Mouse (Mus musculus): ENCODE data around the gene Rgl1. TPM values are rescaled to one million over a fixed set of nuclear protein-coding genes. Genes with fewer than 3 reads are reported as not detected.
A peak's percentile ranks its signal among the peaks of the same experiment; 100 is the strongest.

Gene Rgl1
- polyA plus RNA-seq, 1 experiment from 2014 or later = 54.1 TPM

GRCm38 (mm10) chr1:152682368-152683194, 83.6 kb downstream of the Rgl1 start:
- no peaks in the 10 kb centered on the region for H3K36me3 ChIP-seq
- H3K4me1 ChIP-seq = peaks cover 83% of the 10 kb centered on the region
- no peaks in the 10 kb centered on the region for H3K27me3 ChIP-seq (replicated peaks)
- peak overlapping the region; percentile 67 for H3K9ac ChIP-seq
- peak; percentile 64; the same call in 1 of the 2 replicates for ATAC-seq (ENCODE audit: extremely low read depth, insufficient number of reproducible peaks, low FRiP score, low TSS enrichment)
- H3K4me2 ChIP-seq = peak overlapping the region; percentile 36
- no peak overlapping the region for H3K4me3 ChIP-seq
- H3K9me3 ChIP-seq = no peaks in the 10 kb centered on the region
- WGBS = 24% methylated on average over 11 of the region's 11 CpGs
- peak overlapping the region; percentile 93 for H3K27ac ChIP-seq (replicated peaks)

- no peak for ATAC-seq (ENCODE audit: extremely low read depth, insufficient number of reproducible peaks, low FRiP score, low TSS enrichment)
- Histone ChIP-seq H3K9ac (peak overlapping the region; percentile 67; the same call in 1 of the 2 replicates), H3K9me3 (no peaks in the 10 kb centered on the region), H3K27ac (replicated peaks) (peak overlapping the region; percentile 93), H3K4me1 (peaks cover 80% of the 10 kb centered on the region), H3K4me3 (no peak overlapping the region), H3K4me2 (peak overlapping the region; percentile 36), H3K27me3 (replicated peaks) (no peaks in the 10 kb centered on the region), H3K36me3 (no peaks in the 10 kb centered on the region)
- 42% methylated on average over 6 of the region's 6 CpGs for WGBS
Measured at GRCm38 (mm10) chr1:152681676-152682367, 84.3 kb downstream of the Rgl1 start.

- H3K9ac ChIP-seq = peak overlapping the region; percentile 15; the same call in 1 of the 2 replicates
- no peaks in the 10 kb centered on the region for H3K27me3 ChIP-seq (replicated peaks)
- peaks cover 76% of the 10 kb centered on the region for H3K4me1 ChIP-seq
- no peaks in the 10 kb centered on the region for H3K9me3 ChIP-seq
- no peak overlapping the region for H3K4me3 ChIP-seq
- peak overlapping the region; percentile 16 for H3K4me2 ChIP-seq
- peak overlapping the region; percentile 93 for H3K27ac ChIP-seq (replicated peaks)
- no peaks in the 10 kb centered on the region for H3K36me3 ChIP-seq
- WGBS = 16% methylated on average over 8 of the region's 8 CpGs
- no peak for ATAC-seq (ENCODE audit: extremely low read depth, insufficient number of reproducible peaks, low FRiP score, low TSS enrichment)
Measured at GRCm38 (mm10) chr1:152681116-152681515, 85.0 kb downstream of the Rgl1 start.

- H3K9ac ChIP-seq = no peak overlapping the region
- H3K4me1 ChIP-seq = peaks cover 52% of the 10 kb centered on the region
- WGBS = 40% methylated on average over 5 of the region's 5 CpGs
- no peak overlapping the region for H3K4me2 ChIP-seq
- H3K36me3 ChIP-seq = no peaks in the 10 kb centered on the region
- H3K27me3 ChIP-seq (replicated peaks) = no peaks in the 10 kb centered on the region
- no peak overlapping the region for H3K4me3 ChIP-seq
- ATAC-seq (ENCODE audit: extremely low read depth, insufficient number of reproducible peaks, low FRiP score, low TSS enrichment) = no peak
- H3K27ac ChIP-seq (replicated peaks) = no peak overlapping the region
- no peaks in the 10 kb centered on the region for H3K9me3 ChIP-seq
Measured at GRCm38 (mm10) chr1:152678451-152678850, 87.7 kb downstream of the Rgl1 start.

GRCm38 (mm10) chr1:152677482-152678211, 88.5 kb downstream of the Rgl1 start:
- H3K4me1 ChIP-seq = peaks cover 43% of the 10 kb centered on the region
- no peak overlapping the region for H3K4me2 ChIP-seq
- 58% methylated on average over 12 of the region's 12 CpGs for WGBS
- ATAC-seq (ENCODE audit: extremely low read depth, insufficient number of reproducible peaks, low FRiP score, low TSS enrichment) = no peak
- H3K9me3 ChIP-seq = no peaks in the 10 kb centered on the region
- H3K4me3 ChIP-seq = no peak overlapping the region
- 0 out of 2 replicates have a peak overlapping the region, but pooled peaks have one; percentile 30 for H3K27ac ChIP-seq (replicated peaks)
- no peaks in the 10 kb centered on the region for H3K27me3 ChIP-seq (replicated peaks)
- H3K9ac ChIP-seq = no peak overlapping the region
- no peaks in the 10 kb centered on the region for H3K36me3 ChIP-seq

GRCm38 (mm10) chr1:152669446-152670180, 96.5 kb downstream of the Rgl1 start:
- Histone ChIP-seq H3K4me1 (peaks cover 29% of the 10 kb centered on the region), H3K4me3 (no peak overlapping the region), H3K36me3 (no peaks in the 10 kb centered on the region), H3K27me3 (replicated peaks) (no peaks in the 10 kb centered on the region), H3K27ac (replicated peaks) (peak overlapping the region; percentile 67), H3K9me3 (no peaks in the 10 kb centered on the region), H3K4me2 (peak overlapping the region; percentile 18; the same call in 1 of the 2 replicates), H3K9ac (0 out of 2 replicates have a peak overlapping the region, but pooled peaks have one; percentile 53)
- 32% methylated on average over 8 of the region's 8 CpGs for WGBS
- peak; percentile 37; the same call in 1 of the 2 replicates for ATAC-seq (ENCODE audit: extremely low read depth, insufficient number of reproducible peaks, low FRiP score, low TSS enrichment)

GRCm38 (mm10) chr1:152660436-152660835, 105.7 kb downstream of the Rgl1 start:
- H3K36me3 ChIP-seq = no peaks in the 10 kb centered on the region
- H3K4me3 ChIP-seq = no peak overlapping the region
- no peaks in the 10 kb centered on the region for H3K27me3 ChIP-seq (replicated peaks)
- H3K4me1 ChIP-seq = peaks cover 5% of the 10 kb centered on the region; the same call in 1 of the 2 replicates
- ATAC-seq (ENCODE audit: extremely low read depth, insufficient number of reproducible peaks, low FRiP score, low TSS enrichment) = no peak
- no peaks in the 10 kb centered on the region for H3K9me3 ChIP-seq
- no peak overlapping the region for H3K27ac ChIP-seq (replicated peaks)
- no peak overlapping the region for H3K4me2 ChIP-seq
- no peak overlapping the region for H3K9ac ChIP-seq
- 82% methylated on average over 7 of the region's 7 CpGs for WGBS

GRCm38 (mm10) chr1:152659961-152660360, 106.2 kb downstream of the Rgl1 start:
- H3K4me1 ChIP-seq = peaks cover 5% of the 10 kb centered on the region; the same call in 1 of the 2 replicates
- no peak overlapping the region for H3K27ac ChIP-seq (replicated peaks)
- WGBS = 80% methylated on average over 4 of the region's 4 CpGs
- H3K4me3 ChIP-seq = no peak overlapping the region
- no peak for ATAC-seq (ENCODE audit: extremely low read depth, insufficient number of reproducible peaks, low FRiP score, low TSS enrichment)
- no peaks in the 10 kb centered on the region for H3K9me3 ChIP-seq
- no peak overlapping the region for H3K4me2 ChIP-seq
- H3K27me3 ChIP-seq (replicated peaks) = no peaks in the 10 kb centered on the region
- no peak overlapping the region for H3K9ac ChIP-seq
- H3K36me3 ChIP-seq = no peaks in the 10 kb centered on the region

- Histone ChIP-seq H3K4me2 (no peak overlapping the region), H3K4me1 (peaks cover 14% of the 10 kb centered on the region; the same call in 1 of the 2 replicates), H3K4me3 (no peak overlapping the region), H3K27ac (replicated peaks) (no peak overlapping the region), H3K36me3 (no peaks in the 10 kb centered on the region), H3K9me3 (no peaks in the 10 kb centered on the region), H3K27me3 (replicated peaks) (no peaks in the 10 kb centered on the region), H3K9ac (no peak overlapping the region)
- no peak for ATAC-seq (ENCODE audit: extremely low read depth, insufficient number of reproducible peaks, low FRiP score, low TSS enrichment)
- 74% methylated on average over 6 of the region's 6 CpGs for WGBS
Measured at GRCm38 (mm10) chr1:152656601-152657000, 109.5 kb downstream of the Rgl1 start.

- Histone ChIP-seq H3K4me3 (no peak overlapping the region), H3K36me3 (no peaks in the 10 kb centered on the region), H3K9ac (no peak overlapping the region), H3K4me1 (peaks cover 20% of the 10 kb centered on the region; the same call in 1 of the 2 replicates), H3K27me3 (replicated peaks) (no peaks in the 10 kb centered on the region), H3K4me2 (no peak overlapping the region), H3K27ac (replicated peaks) (no peak overlapping the region), H3K9me3 (no peaks in the 10 kb centered on the region)
- no peak for ATAC-seq (ENCODE audit: extremely low read depth, insufficient number of reproducible peaks, low FRiP score, low TSS enrichment)
- 90% methylated on average over 6 of the region's 6 CpGs for WGBS
Measured at GRCm38 (mm10) chr1:152654851-152655250, 111.3 kb downstream of the Rgl1 start.
